Comparison of ENCODE assay signal across 23 mouse cellular contexts in genomic region chr4:44781494-44781893, GRCm38 (mm10). TPM values are rescaled to one million over a fixed set of nuclear protein-coding genes. Genes with fewer than 3 reads are reported as not detected.
DNase-seq lines count a peak whose midpoint lies in the region; ATAC-seq and TF ChIP-seq lines count a peak whose summit lies in the region.
"Had no signal": no experiment of that assay in that cellular context is flagged by ENCODE, and none has a peak within 500 bp of the region (broad histone marks: within the 10 kb centered on the region; RNA-seq: fewer than 3 reads in every experiment).

No protein-coding gene starts in this region.

- no peak for TF ChIP-seq CTCF in kidney, adult 2 months (conservative IDR thresholded peaks at IDR 0.05; ENCODE audit: insufficient read depth, insufficient read length, low read depth, low read length)
- TF ChIP-seq CTCF in stomach, postnatal 0 days (IDR thresholded peaks at IDR 0.05; ENCODE audit: low read depth) = no peak

- TF ChIP-seq POLR2A in kidney, adult 2 months (IDR thresholded peaks at IDR 0.05; ENCODE audit: low read depth, low read length) = no peak

- no peak overlapping the region for H3K9ac ChIP-seq in kidney, embryonic 14.5 days (ENCODE audit: low read depth, low read length)
- H3K9ac ChIP-seq in midbrain, embryonic 11.5 days (ENCODE audit: low read length) = no peak overlapping the region
- no peak overlapping the region for H3K9ac ChIP-seq in midbrain, embryonic 14.5 days (replicated peaks; ENCODE audit: low read length)
- no peak overlapping the region for H3K9ac ChIP-seq in stomach, postnatal 0 days (ENCODE audit: low read length)

- WGBS in kidney, adult 2 months = 76% methylated on average over 1 of the region's 1 CpGs
- 72% methylated on average over 1 of the region's 1 CpGs for WGBS in kidney, embryonic 14.5 days
- WGBS in midbrain, embryonic 11.5 days = 87% methylated on average over 1 of the region's 1 CpGs
- 73% methylated on average over 1 of the region's 1 CpGs for WGBS in midbrain, embryonic 14.5 days
- WGBS in stomach, postnatal 0 days = 54% methylated on average over 1 of the region's 1 CpGs

- no peak overlapping the region for H3K27ac ChIP-seq in kidney, adult 2 months (ENCODE audit: insufficient read depth, low read depth, low read length)
- H3K27ac ChIP-seq in kidney, embryonic 14.5 days (ENCODE audit: low read depth, low read length) = no peak overlapping the region
- H3K27ac ChIP-seq in midbrain, embryonic 11.5 days (ENCODE audit: low read depth, low read length) = no peak overlapping the region
- no peak overlapping the region for H3K27ac ChIP-seq in midbrain, embryonic 14.5 days (replicated peaks; ENCODE audit: low read depth, low read length)
- no peak overlapping the region for H3K27ac ChIP-seq in stomach, postnatal 0 days (replicated peaks)

- DNase-seq in kidney, adult 2 months = peak; percentile 21
- DNase-seq in kidney, adult 9 months = peak; percentile 37
- DNase-seq in kidney, postnatal 36 days = no peak
- peak; percentile 71 for DNase-seq in midbrain, embryonic 11.5 days (ENCODE audit: low spot score, missing footprints)
- no peak for DNase-seq in midbrain, embryonic 14.5 days
- DNase-seq in A20 (ENCODE audit: low read depth, low spot score) = peak; percentile 51
- DNase-seq in stomach, postnatal 0 days (ENCODE audit: low spot score) = no peak
- DNase-seq: adrenal gland, adult 2 months; adrenal gland, adult 8-10 months; adrenal gland, postnatal 10 days; adrenal gland, postnatal 14 days; adrenal gland, postnatal 25 days; adrenal gland, postnatal 36 days; B cell, adult 2 months; cerebellum, adult 11 months; cerebellum, adult 11-12 months; cerebellum, adult 18-20 months had no signal

- H3K36me3 ChIP-seq in kidney, adult 2 months (ENCODE audit: control insufficient read depth, insufficient read depth, low read length) = no peaks in the 10 kb centered on the region
- no peaks in the 10 kb centered on the region for H3K36me3 ChIP-seq in kidney, embryonic 14.5 days (ENCODE audit: control insufficient read depth, insufficient read depth, low read length)
- H3K36me3 ChIP-seq in midbrain, embryonic 11.5 days (ENCODE audit: control insufficient read depth, insufficient read depth, low read length) = no peaks in the 10 kb centered on the region
- no peaks in the 10 kb centered on the region for H3K36me3 ChIP-seq in midbrain, embryonic 14.5 days (ENCODE audit: control insufficient read depth, insufficient read depth, low read length)
- no peaks in the 10 kb centered on the region for H3K36me3 ChIP-seq in stomach, postnatal 0 days (ENCODE audit: control insufficient read depth, insufficient read depth, low read length)

- no peak overlapping the region for H3K4me3 ChIP-seq in kidney, adult 2 months (ENCODE audit: insufficient read depth, low read depth, low read length)
- H3K4me3 ChIP-seq in kidney, embryonic 14.5 days (ENCODE audit: low read length) = no peak overlapping the region
- H3K4me3 ChIP-seq in midbrain, embryonic 11.5 days (ENCODE audit: low read depth, low read length) = no peak overlapping the region
- H3K4me3 ChIP-seq in midbrain, embryonic 14.5 days (replicated peaks; ENCODE audit: low read depth, low read length) = no peak overlapping the region
- no peak overlapping the region for H3K4me3 ChIP-seq in stomach, postnatal 0 days (ENCODE audit: low read depth, low read length)

- H3K4me2 ChIP-seq in kidney, embryonic 14.5 days (replicated peaks; ENCODE audit: low read depth, low read length) = no peak overlapping the region
- H3K4me2 ChIP-seq in midbrain, embryonic 11.5 days = no peak overlapping the region
- no peak overlapping the region for H3K4me2 ChIP-seq in midbrain, embryonic 14.5 days (ENCODE audit: low read length)
- no peak overlapping the region for H3K4me2 ChIP-seq in stomach, postnatal 0 days (replicated peaks; ENCODE audit: low read depth)

- no peaks in the 10 kb centered on the region for H3K9me3 ChIP-seq in kidney, embryonic 14.5 days (ENCODE audit: control insufficient read depth, low read length)
- no peaks in the 10 kb centered on the region for H3K9me3 ChIP-seq in midbrain, embryonic 11.5 days (ENCODE audit: control insufficient read depth, low read length)
- no peaks in the 10 kb centered on the region for H3K9me3 ChIP-seq in midbrain, embryonic 14.5 days (ENCODE audit: control insufficient read depth, low read length)
- H3K9me3 ChIP-seq in stomach, postnatal 0 days (ENCODE audit: control insufficient read depth, low read length) = no peaks in the 10 kb centered on the region
- H3K9me3 ChIP-seq: G1E had no signal

- no peak for TF ChIP-seq EP300 in stomach, postnatal 0 days (optimal IDR thresholded peaks at IDR 0.05)

- no peaks in the 10 kb centered on the region for H3K27me3 ChIP-seq in kidney, adult 2 months (replicated peaks; ENCODE audit: control insufficient read depth, insufficient read depth, low read length)
- no peaks in the 10 kb centered on the region for H3K27me3 ChIP-seq in kidney, embryonic 14.5 days (ENCODE audit: control insufficient read depth, insufficient read depth, low read length)
- H3K27me3 ChIP-seq in midbrain, embryonic 11.5 days (ENCODE audit: control insufficient read depth, insufficient read depth, low read length) = no peaks in the 10 kb centered on the region
- peaks cover 9% of the 10 kb centered on the region for H3K27me3 ChIP-seq in midbrain, embryonic 14.5 days (ENCODE audit: control insufficient read depth, insufficient read depth, low read length)
- H3K27me3 ChIP-seq in stomach, postnatal 0 days (ENCODE audit: control insufficient read depth, insufficient read depth, low read length) = no peaks in the 10 kb centered on the region
- H3K27me3 ChIP-seq: CH12.LX, Patski had no signal

- ATAC-seq in kidney, embryonic 14.5 days (ENCODE audit: low FRiP score, low TSS enrichment) = no peak
- ATAC-seq in midbrain, embryonic 11.5 days (ENCODE audit: low FRiP score) = no peak
- ATAC-seq in midbrain, embryonic 14.5 days (ENCODE audit: low FRiP score, low TSS enrichment) = no peak
- no peak for ATAC-seq in stomach, postnatal 0 days (ENCODE audit: low FRiP score, low TSS enrichment)
- ATAC-seq: activated CD4-positive, CD25-positive, alpha-beta regulatory T cell, adult 4 months; CD4-positive, CD25-positive, alpha-beta regulatory T cell, adult 4 months; Patski had no signal

- H3K4me1 ChIP-seq in kidney, adult 2 months (ENCODE audit: control insufficient read depth, insufficient read depth, low read length) = no peaks in the 10 kb centered on the region; the same call in 1 of the 2 replicates
- H3K4me1 ChIP-seq in kidney, embryonic 14.5 days (ENCODE audit: control insufficient read depth, insufficient read depth, low read length) = peaks cover 6% of the 10 kb centered on the region; the same call in 1 of the 2 replicates
- peaks cover 5% of the 10 kb centered on the region for H3K4me1 ChIP-seq in midbrain, embryonic 11.5 days (ENCODE audit: control insufficient read depth, insufficient read depth, low read length)
- H3K4me1 ChIP-seq in midbrain, embryonic 14.5 days (ENCODE audit: control insufficient read depth, insufficient read depth, low read length) = no peaks in the 10 kb centered on the region
- no peaks in the 10 kb centered on the region for H3K4me1 ChIP-seq in stomach, postnatal 0 days (replicated peaks; ENCODE audit: control insufficient read depth, insufficient read depth)

RNA-seq across cellular contexts. Expression of gene Zcchc7, which starts 25.8 kb away (rescaled TPM):
- 8.7 and 9.1 TPM in 2 replicates for polyA plus RNA-seq in kidney, adult 2 months (2012; rRNA removed)
- 35.0 and 37.9 TPM in 2 replicates for polyA plus RNA-seq in kidney, embryonic 14.5 days (2014; fragmentation: Nextera tagmentation; extraction: Ambion mirVana)
- 19.5 TPM in 2 replicates for polyA plus RNA-seq in midbrain, embryonic 11.5 days (2014; fragmentation: Nextera tagmentation; extraction: Ambion mirVana)
- polyA plus RNA-seq in midbrain, embryonic 14.5 days (2014; fragmentation: Nextera tagmentation; extraction: Ambion mirVana) = 38.3 and 39.8 TPM in 2 replicates
- polyA plus RNA-seq in stomach, postnatal 0 days (2015; fragmentation: Nextera tagmentation; extraction: Ambion mirVana) = 31.9 and 36.4 TPM in 2 replicates

Comparison
In these comparisons a context has a peak if more than half of its experiments do, and no peak if none do; other contexts are left out.
1. DNase-seq: peak in kidney, adult 2 months (single experiment), kidney, adult 9 months (single experiment), midbrain, embryonic 11.5 days (single experiment) and A20 (single experiment); none in kidney, postnatal 36 days (0 of 2), midbrain, embryonic 14.5 days (single experiment) and stomach, postnatal 0 days (single experiment).